ENCODE assay signal across 8 mouse cellular contexts in the genomic region with DNA sequence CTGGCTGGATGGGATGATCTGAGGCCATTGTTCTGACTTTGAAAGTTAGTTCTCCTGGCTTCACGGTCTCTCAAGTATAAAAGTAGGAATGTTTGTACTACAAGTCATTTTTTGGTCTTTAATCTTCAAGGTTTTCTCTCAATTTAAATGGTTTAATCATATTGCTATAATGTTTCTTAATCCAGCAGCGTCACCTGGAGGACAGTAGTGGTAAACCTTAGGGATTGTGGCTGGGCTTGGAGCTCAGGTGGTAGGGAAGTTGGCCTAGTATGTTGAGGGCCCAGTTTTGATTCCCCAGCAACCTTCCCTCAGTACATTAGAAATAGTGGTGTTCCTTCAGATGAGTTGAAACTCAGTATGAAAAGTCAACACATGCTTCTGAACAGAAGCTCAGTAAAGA. TPM values are rescaled to one million over a fixed set of nuclear protein-coding genes. Genes with fewer than 3 reads are reported as not detected.
A peak's percentile ranks its signal among the peaks of the same experiment; 100 is the strongest.
DNase-seq lines count a peak whose midpoint lies in the region; TF ChIP-seq lines count a peak whose summit lies in the region.

No protein-coding gene starts in this region.

- H3K36me3 ChIP-seq in heart, adult 2 months (ENCODE audit: control insufficient read depth, insufficient read depth, low read length), result peaks cover 40% of the 10 kb centered on the region
- H3K36me3 ChIP-seq in heart, embryonic 10.5 days, result peaks cover 45% of the 10 kb centered on the region

- H3K9ac ChIP-seq in heart, adult 2 months (ENCODE audit: low read depth, low read length), result no peak overlapping the region

- H3K27ac ChIP-seq in heart, adult 2 months, result no peak overlapping the region
- H3K27ac ChIP-seq in heart, embryonic 10.5 days, result no peak overlapping the region

- no peak overlapping the region for H3K4me3 ChIP-seq in heart, adult 2 months
- no peak overlapping the region for H3K4me3 ChIP-seq in heart, embryonic 10.5 days

- TF ChIP-seq CTCF in heart, adult 2 months (IDR thresholded peaks at IDR 0.05), result peak; percentile 69

- H3K9me3 ChIP-seq in heart, embryonic 10.5 days, result no peaks in the 10 kb centered on the region

- H3K4me1 ChIP-seq in heart, adult 2 months (ENCODE audit: control insufficient read depth, insufficient read depth, low read length), result peaks cover 19% of the 10 kb centered on the region
- H3K4me1 ChIP-seq in heart, embryonic 10.5 days, result peaks cover 43% of the 10 kb centered on the region

- H3K27me3 ChIP-seq in heart, adult 2 months (ENCODE audit: control insufficient read depth, insufficient read depth, low read length), result no peaks in the 10 kb centered on the region
- no peaks in the 10 kb centered on the region for H3K27me3 ChIP-seq in heart, embryonic 10.5 days (ENCODE audit: insufficient read depth, poor library complexity, severe bottlenecking)

- intact Hi-C loops in heart, adult 2 months (cut with DNase I), result loop anchor here (5.0 kb wide), 1 partner anchor 316 kb away; the partner anchor contains the start of gene Maea
- intact Hi-C loops in left cerebral cortex, postnatal 4 days (cut with DNase I), result no loop called here

- 69% methylated on average over 2 of the region's 2 CpGs for WGBS in heart, adult 2 months
- WGBS in heart, embryonic 10.5 days, result 88% methylated on average over 2 of the region's 2 CpGs

- DNase-seq in heart, adult 2 months, result no peak
- DNase-seq in heart, embryonic 10.5 days (ENCODE audit: low spot score), result no peak
- DNase-seq in 3T3-L1 (ENCODE audit: low read depth, low spot score) (peak; percentile 67), R1 (ENCODE audit: low read depth, low spot score) (peak; percentile 44)
- peak; percentile 26 for DNase-seq in lung, postnatal 10 days
- no peak for DNase-seq in embryo, embryonic 11 days
- no peak for DNase-seq in layer of hippocampus, postnatal 36 days
- DNase-seq in left cerebral cortex, postnatal 4 days, result no peak

- no peak for TF ChIP-seq EP300 in heart, adult 2 months (IDR thresholded peaks at IDR 0.05; ENCODE audit: insufficient read depth, low read depth, low read length)

- TF ChIP-seq POLR2A in heart, adult 2 months (IDR thresholded peaks at IDR 0.05; ENCODE audit: insufficient read depth, low read depth, low read length), result no peak

- no peaks in the 10 kb centered on the region; the same call in 1 of the 2 replicates for H3K79me2 ChIP-seq in heart, adult 2 months (replicated peaks; ENCODE audit: control insufficient read depth, insufficient read depth, low read length)

RNA-seq across cellular contexts. Expression of gene Ywhah, which starts 3.0 kb away (rescaled TPM):
- 100 to 1,000 TPM in 1 of 2 experiments, 10 to 100 TPM in 1; 75.4 to 106 TPM for total RNA-seq in heart, adult 2 months (2021)
- polyA plus RNA-seq in heart, adult 2 months (2012; rRNA removed), result 82.2 and 114 TPM in 2 replicates
- polyA plus RNA-seq in heart, embryonic 10.5 days (2016; fragmentation: Nextera tagmentation; extraction: Ambion mirVana), result 471 and 500 TPM in 2 replicates
- 1,000 to 10,000 TPM; 1,183 to 1,342 TPM for total RNA-seq in layer of hippocampus, postnatal 36 days (2021)
- 100 to 1,000 TPM; 633 to 669 TPM for total RNA-seq in left cerebral cortex, postnatal 4 days (2021)

Comparison
In these comparisons a context has a peak if more than half of its experiments do, and no peak if none do; other contexts are left out.
1. DNase-seq: peak in 3T3-L1 (single experiment), R1 (single experiment) and lung, postnatal 10 days (single experiment); none in heart, adult 2 months (0 of 2), heart, embryonic 10.5 days (single experiment), embryo, embryonic 11 days (single experiment), layer of hippocampus, postnatal 36 days (0 of 2) and left cerebral cortex, postnatal 4 days (single experiment).
2. RNA of gene Ywhah, which starts 3.0 kb away (total RNA-seq): 1,183 to 1,342 TPM in layer of hippocampus, postnatal 36 days and 633 to 669 TPM in left cerebral cortex, postnatal 4 days; 75.4 to 106 TPM in heart, adult 2 months; every median in the first group is over 4 times any median in the second.